Mouse (Mus musculus): ENCODE results near the gene Dlx2.

Dlx2 gene

DNA sequence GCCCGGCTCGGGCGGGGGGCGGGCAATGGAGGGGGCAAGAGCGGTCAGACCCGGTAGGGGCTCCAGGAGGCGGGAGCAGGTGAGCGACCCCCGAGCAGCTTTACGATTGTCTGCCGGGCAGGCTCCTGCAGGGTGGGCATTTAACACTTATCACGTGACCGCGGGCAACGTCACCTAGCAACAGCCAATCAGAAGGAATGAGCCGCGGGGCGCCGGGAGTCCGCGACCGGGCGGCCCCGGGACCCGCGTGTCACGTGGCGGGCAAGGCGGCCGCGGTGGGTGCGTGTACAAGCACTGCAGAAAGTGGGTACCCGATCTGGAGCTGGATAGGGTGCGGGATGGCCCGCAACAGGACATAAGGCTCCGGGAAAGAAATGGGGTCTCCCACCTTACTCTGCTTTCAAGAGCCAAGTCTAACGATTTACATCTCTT, at the start of gene Dlx2:
Dlx2 (minus strand) TSS at position 115 of the 432 bp plus-strand sequence.
- no peak for DNase-seq

DNA sequence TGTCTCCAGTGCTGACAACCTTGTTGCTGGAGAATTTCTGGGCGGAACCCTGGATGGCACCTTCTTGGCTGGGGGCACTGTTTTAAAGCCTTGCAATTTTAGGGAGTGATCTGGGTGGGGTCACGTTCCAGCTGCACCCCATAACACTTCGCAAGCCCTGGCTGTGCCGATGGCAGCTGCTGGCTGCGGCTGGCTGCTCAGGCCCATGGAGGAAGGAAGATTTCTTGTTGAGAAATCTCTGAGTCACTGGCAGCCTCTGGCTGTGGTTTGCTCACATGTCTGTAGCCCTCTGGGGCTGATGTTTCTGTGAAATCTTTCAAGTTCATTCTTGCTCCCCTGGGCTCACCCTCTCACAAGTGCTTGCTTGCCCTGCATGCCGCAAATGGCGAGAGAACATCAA, 47.9 kb upstream of the Dlx2 start:
- DNase-seq = no peak

DNA sequence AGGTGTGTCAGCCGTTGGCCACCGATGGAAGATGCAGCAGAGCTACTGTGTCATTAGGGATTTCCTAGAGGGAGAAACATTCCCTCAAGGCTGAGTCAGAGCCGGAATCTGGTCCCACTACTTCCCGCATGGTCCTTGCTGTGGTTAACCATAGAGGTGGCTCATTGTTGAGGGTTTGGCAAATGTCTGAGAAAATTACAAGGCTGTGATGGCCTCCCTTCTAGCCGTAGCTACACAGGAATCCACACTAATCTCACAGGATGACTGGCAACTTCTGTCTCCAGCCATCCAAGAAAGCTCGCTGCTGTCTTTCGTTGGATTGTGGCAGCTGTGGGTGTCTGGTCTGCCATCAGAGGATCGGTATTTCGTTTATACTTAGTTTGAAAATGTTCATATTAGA, 42.6 kb upstream of the Dlx2 start:
- no peak for DNase-seq

GRCm38 (mm10) chr2:71581488-71581887, 34.9 kb upstream of the Dlx2 start:
- no peak for DNase-seq

DNA sequence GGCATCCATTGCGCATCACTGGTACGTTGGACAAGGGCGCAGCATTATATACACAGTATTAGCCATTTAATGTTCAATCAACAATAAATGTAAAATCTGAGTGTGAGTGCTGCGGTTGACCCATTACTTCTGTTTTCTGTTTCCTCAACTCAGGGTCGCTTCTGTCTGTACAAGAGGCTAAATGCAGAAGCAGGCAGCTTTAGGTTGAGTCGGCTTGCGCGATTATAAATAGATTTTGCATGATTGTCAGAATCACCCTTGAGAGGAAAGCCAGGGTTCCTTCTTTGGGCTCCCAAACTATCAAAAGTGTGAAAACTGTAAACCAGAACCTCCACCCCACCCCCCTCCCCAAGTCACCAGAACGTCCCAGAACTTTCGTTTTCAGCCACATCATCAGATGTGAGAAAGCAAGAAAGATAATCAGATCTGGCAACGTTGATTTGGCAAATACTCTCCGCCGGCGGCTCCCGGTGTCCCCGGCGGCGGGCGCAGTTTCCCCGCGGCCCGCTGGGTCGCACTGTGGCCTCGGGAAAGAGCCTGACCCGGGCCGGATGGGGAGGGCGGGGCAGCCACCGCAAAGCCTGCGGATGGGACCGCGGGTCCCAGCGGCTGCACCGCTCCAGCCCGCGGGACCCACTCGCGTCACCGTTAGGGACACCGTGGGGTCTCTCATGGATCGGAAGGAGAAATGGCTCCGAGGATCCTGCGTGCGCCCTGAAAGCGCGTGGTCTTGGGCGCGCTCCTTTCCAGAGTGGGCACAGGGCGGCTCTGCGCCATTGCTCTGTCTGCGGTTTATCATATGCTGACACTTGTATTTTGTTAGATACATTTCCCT, 34.3 kb upstream of the Dlx2 start:
- DNase-seq = peak; percentile 69

DNA sequence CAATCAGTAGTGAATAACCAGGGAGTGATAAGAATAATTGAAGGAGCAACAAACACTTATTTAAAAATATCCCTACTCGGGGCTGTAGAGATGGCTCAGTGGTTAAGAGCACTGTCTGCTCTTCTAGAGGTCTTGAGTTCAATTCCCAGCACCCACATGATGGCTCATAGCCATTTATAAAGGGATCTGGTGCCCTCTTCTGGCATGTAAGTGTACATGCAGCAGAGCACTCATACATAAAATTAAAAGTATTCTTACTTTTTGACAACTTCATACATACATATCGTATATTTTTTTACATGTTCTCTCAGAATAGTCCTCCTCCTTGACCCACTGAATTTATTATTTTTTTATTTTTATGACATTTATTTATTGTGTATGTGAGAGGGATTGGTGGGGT, 30.5 kb upstream of the Dlx2 start:
- DNase-seq = no peak

- DNase-seq = no peak
These were observed 27.2 kb upstream of the Dlx2 start for GRCm38 (mm10) chr2:71573736-71574135.

DNA sequence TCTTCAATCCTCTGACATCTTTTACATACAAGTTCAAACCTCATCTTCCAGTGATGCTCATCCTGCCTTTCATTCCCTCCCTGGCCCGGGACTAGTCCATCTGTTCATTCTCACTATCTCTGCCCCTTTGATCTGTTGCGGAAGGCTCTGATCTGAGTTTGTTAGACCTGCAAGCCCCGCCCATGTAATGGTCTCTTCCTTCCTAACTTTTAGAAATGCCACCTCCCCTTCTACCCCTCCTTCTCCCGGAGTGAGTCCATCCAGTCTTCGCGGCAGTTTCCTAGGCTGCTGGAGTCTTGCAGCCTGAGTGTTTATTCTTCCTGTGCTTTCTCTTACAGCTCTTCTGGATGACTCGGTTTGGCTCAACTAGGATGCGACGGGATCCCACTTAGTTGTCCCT, 19.9 kb upstream of the Dlx2 start:
- DNase-seq = no peak

DNA sequence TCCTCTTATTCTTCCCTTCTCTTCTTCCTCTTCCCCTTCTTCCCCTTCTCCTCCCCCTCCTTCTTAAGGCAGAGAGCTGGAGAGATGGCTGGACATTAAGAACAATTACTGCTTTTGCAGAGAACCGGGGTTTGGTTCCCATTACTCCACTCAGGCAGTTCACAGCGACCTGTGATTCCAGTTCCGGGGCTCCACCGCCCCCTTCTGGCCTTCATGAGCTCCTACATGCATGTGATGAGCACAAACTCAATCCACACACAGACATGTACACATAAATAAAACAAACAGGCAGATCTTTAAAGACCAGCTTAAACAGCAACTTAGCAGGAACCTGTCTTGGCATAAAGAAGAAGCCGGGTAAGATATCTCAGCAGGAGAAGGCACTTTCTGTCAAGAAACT, 9.5 kb upstream of the Dlx2 start:
- no peak for DNase-seq

DNA sequence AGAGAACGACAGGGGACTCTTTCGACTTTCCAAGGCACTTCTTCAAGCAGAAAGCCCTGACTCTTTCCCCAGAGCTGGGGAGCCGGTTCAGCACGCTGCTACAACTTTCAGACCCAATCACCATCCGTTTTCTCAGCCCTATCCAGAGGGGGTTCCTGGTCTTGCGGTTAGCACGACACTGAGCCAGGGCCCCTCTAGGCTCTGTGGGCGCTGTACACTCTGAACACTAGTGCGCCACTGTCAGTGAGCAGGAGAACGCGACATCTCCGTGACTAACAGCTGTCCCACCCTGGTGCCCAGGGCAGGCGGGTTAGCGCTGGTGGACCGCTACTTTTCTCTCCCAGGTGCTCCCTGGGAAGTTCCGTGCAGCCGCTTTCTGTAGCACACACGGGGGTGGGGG, 5.2 kb upstream of the Dlx2 start:
- DNase-seq = no peak

DNA sequence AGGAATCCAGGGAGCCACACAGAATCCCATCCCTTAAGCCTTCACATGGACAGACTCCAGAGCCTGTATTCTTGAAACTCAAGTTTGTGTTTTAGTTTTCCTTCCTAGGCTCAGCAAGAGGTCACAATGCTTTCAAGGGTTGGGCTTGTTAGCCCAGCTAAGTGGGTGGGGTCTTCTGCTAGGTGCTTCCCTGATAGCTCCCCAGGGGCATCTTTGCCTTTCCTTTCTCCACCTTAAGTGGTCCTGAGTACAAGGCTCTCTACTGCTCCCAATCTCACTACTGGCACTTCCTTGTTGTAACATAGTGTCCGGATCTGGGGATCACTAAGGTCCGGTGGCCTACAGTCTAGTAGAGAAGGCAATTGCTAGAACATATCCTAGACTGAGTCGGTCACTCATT, 3.8 kb upstream of the Dlx2 start:
- no peak for DNase-seq

GRCm38 (mm10) chr2:71547829-71548228, 1.3 kb upstream of the Dlx2 start:
- peak; percentile 72 for DNase-seq

DNA sequence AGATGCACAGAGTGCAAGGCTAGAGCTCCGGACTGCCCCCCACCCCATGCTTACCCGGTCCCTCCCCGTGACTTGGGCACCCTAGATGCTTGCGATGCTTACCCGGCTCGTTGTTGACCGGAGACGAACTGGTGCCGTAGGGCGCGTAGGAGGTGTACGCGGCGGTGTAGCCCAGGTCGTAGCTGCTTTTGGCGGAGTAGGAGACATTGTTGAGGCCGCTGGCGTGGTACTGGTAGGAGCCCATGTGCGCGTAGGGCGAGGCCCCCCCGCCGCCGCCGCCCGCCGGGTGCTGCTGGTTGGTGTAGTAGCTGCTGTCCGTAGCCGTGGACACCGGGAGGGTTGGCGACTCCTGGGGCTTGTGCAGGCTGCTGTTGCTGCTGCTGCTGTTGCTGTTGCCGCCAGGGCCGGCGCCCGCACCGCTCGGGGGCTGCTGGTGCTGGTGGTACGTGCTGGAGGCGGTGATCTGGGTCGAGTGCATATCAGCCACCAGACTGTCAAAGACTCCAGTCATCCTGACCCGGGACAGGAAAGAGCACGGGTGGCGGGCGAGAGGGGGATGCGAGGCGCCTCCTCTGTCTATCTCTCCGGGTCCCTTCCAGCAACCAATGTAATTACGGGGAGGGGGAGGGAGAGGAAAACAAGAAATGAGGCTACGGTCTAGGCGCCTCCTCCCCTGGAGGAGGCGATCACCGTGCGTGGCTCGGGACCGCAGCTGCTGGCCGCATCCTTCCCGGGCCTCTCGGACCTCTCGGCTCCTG, 493 bp downstream of the Dlx2 start:
- no peak for DNase-seq

DNA sequence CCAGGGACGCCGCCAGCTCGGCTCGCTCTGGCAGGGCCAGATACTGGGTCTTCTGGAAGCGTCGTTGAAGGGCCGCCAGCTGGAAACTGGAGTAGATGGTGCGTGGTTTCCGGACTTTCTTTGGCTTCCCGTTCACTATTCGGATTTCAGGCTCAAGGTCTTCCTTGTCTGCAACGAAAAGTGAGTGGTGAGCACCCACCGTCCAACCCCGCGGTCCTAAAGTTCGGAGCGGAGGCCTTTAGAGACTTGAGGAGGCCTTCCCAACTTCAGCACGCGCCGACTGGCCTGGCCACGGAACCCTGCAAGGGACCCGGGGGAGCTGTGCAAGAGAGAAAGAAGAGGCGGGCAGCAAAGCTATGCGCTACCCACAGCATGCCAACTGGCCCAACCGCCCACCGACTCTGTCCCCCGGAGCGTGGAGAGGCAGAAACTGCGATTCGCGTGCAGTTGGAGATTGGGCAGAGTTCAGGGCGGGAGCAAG, 1.1 kb downstream of the Dlx2 start:
- DNase-seq = no peak

GRCm38 (mm10) chr2:71544391-71545285, 1.9 kb downstream of the Dlx2 start:
- DNase-seq = no peak

GRCm38 (mm10) chr2:71543948-71544347, 2.6 kb downstream of the Dlx2 start:
- DNase-seq = no peak

DNA sequence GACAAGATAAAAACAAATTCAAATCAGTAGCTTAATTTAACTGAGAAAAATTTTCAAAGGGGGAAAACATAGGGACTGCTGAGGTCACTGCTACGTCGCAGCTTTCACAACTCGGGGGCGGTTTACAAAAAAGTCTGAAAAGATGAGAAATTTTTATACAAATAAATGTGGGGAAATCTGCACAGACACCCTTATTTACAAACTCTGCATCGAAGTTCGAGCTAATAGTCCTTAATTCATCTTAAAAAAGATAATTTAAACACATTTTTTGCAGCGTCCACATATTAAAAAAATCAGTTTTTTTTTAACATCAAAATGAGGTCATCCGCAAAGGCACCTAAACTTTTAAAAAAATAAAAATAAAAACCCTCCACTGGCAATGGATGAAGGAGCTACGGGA, 3.0 kb downstream of the Dlx2 start:
- DNase-seq = no peak

DNA sequence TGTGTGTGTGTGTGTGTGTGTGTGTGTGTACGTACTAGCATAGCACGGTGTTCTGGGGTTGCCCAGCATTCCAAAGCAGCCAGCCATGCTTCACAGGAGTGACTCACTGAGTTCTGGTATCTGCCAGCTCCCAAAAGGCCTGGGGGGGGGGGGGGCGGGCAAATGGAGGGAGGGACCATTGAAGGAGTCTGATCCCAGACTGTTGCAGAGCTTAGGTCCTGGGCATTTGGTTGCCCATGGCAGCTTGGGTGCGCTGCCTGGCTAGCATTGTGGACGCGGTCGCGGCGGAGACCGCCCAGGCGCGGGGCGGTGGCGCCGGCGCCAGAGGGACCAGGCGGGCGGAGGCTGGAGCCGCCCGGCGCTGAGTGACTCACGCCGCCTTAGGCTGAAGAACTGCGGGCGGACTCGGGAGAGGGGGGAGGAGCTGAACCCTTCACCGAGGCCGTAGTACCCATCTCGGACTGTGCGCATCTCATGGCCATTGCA, 3.7 kb downstream of the Dlx2 start:
- DNase-seq = no peak

- no peak for DNase-seq
These were observed 4.2 kb downstream of the Dlx2 start for GRCm38 (mm10) chr2:71542227-71542815.

GRCm38 (mm10) chr2:71541418-71542226, 4.9 kb downstream of the Dlx2 start:
- DNase-seq = no peak

- DNase-seq = no peak
These were observed 5.7 kb downstream of the Dlx2 start for GRCm38 (mm10) chr2:71540611-71541417.

All from right cerebral cortex, postnatal 14 days (tissue).